Mouse (Mus musculus): ENCODE results near the gene Fyttd1. TPM values are rescaled to one million over a fixed set of nuclear protein-coding genes. Genes with fewer than 3 reads are reported as not detected.

Gene Fyttd1
- polyA plus RNA-seq (2016; fragmentation: Nextera tagmentation; extraction: Ambion mirVana) = 121 and 133 TPM in 2 replicates

DNA sequence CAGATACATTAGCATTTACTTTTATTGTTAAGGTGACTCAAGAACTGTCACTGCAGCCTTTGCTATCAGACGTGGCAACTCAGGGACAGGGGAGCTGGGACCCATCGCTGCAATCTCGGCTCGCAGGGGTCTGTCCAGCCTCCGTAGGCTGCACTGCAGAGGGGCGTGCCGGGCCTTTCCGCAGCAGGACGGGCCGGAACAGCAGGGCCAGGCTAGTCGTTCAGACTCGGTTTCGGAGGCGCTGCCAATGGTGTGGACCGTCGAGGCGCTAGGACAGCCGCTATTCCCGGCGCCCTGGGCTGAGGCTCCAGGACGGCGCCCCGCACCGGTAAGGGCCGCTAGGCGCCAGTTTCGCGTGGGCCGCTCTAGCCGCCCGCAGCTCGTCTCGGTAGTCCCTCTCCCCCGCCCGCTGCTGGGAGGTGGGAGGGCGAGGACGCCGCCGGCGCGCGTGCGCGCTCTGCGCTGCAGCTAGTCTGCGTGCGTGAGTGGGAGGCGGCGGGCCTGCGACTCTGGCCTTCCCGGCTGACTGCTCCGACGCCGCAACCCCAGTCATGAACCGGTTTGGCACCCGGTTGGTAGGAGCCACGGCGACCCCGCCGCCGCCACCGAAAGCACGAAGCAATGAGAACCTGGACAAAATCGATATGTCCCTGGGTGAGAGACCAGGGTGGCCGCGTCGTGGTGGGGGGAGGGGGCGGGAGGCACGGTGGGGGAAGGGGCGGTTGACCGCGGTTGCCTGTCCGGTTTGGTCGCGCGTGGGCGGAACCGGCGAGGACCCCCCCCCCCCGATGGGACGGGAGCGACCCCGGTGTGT lies at the start of gene Fyttd1, which contains the start of gene Rubcn:
Gene Fyttd1, plus strand, starts transcription at position 158 of the 814 bp plus-strand sequence.
Gene Rubcn, minus strand, starts transcription at position 424 of the 814 bp plus-strand sequence.
- peak within 1 kb of the TSS; percentile 92 for H3K9ac ChIP-seq
- H3K4me1 ChIP-seq = peaks cover 10% of the 10 kb centered on the region
- H3K27me3 ChIP-seq = no peaks in the 10 kb centered on the region
- no peaks in the 10 kb centered on the region for H3K9me3 ChIP-seq (replicated peaks)
- H3K4me3 ChIP-seq = peak within 1 kb of the TSS; percentile 88
- peak within 1 kb of the TSS; percentile 73 for H3K4me2 ChIP-seq (replicated peaks)
- under 1% methylated on average over 63 of the region's 83 CpGs for WGBS
- no peaks in the 10 kb centered on the region for H3K36me3 ChIP-seq
- peak within 1 kb of the TSS; percentile 89 for H3K27ac ChIP-seq
- peak; percentile 97 for ATAC-seq (ENCODE audit: low FRiP score)

DNA sequence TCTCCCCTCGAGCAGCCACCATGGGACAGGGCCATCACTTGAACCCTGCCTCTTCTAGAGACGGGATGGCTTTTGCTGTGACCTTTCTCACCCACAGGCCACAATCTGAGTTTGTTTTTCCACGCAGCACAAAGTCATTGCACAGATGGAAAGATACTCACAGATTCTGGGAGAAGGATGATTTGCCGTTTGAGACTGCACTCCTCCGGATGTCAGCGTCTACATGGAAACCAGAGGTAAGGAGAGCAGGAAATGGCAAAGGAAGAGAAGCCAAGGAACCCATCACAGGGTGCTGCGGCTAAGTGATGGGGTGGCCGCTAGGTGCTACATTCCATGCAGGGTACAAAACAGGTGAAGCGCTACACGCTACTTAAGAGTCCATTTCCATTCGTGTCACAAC lies 48.2 kb upstream of the Fyttd1 start:
- no peaks in the 10 kb centered on the region for H3K9me3 ChIP-seq (replicated peaks)
- H3K4me1 ChIP-seq = no peaks in the 10 kb centered on the region
- no peak overlapping the region for H3K4me2 ChIP-seq (replicated peaks)
- H3K27me3 ChIP-seq = no peaks in the 10 kb centered on the region
- no peak for ATAC-seq (ENCODE audit: low FRiP score)
- H3K9ac ChIP-seq = no peak overlapping the region
- no peak overlapping the region for H3K4me3 ChIP-seq
- H3K36me3 ChIP-seq = peaks cover 56% of the 10 kb centered on the region
- H3K27ac ChIP-seq = no peak overlapping the region
- 88% methylated on average over 11 of the region's 11 CpGs for WGBS

DNA sequence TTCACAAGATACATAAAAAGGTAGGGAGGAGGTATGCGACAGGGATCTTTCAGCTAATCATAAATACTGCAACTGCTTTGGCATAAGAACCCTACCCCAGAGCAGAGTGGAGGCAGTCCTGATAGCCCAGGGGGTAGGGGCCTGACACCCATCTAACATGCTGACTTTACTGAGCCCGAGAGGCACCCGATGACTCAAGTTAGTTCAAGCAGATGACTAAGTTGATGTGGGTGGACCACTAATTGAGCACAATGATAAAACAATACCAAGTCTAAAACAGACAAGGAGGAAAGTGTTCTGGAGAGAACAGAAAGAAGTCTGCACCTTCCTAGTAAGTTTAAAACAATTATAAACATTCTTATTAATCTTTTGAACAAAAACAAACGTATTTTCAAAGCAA lies 45.8 kb upstream of the Fyttd1 start:
- Histone ChIP-seq H3K4me3 (no peak overlapping the region), H3K27me3 (no peaks in the 10 kb centered on the region), H3K36me3 (peaks cover 53% of the 10 kb centered on the region), H3K4me2 (replicated peaks) (no peak overlapping the region), H3K9ac (no peak overlapping the region), H3K9me3 (replicated peaks) (no peaks in the 10 kb centered on the region), H3K27ac (no peak overlapping the region), H3K4me1 (no peaks in the 10 kb centered on the region)
- ATAC-seq (ENCODE audit: low FRiP score) = no peak
- WGBS = 87% methylated on average over 4 of the region's 4 CpGs

DNA sequence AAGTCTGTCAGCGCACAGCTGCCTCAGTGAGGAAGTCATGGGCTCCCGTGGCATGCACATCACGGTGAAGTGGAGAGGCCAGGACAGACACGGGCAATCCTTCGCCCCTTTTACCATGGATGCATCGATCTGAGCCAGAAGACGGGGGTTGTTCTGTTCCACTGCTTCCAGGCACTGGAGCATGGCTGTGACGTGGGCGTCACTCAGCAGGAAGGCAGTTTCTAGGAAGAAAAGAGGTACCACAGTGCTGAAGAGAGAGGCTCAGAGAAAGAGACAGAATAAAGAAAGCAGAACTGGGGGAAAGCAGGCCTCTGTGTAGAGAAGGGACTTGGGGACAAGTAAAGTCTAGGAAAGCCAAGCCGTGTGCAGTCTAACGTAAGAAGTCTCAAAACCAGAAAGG lies 30.2 kb upstream of the Fyttd1 start:
- Histone ChIP-seq H3K4me2 (replicated peaks) (no peak overlapping the region), H3K4me3 (no peak overlapping the region), H3K9me3 (replicated peaks) (no peaks in the 10 kb centered on the region), H3K4me1 (no peaks in the 10 kb centered on the region), H3K9ac (no peak overlapping the region), H3K36me3 (peaks cover 66% of the 10 kb centered on the region), H3K27me3 (no peaks in the 10 kb centered on the region), H3K27ac (no peak overlapping the region)
- WGBS = 84% methylated on average over 11 of the region's 11 CpGs
- ATAC-seq (ENCODE audit: low FRiP score) = no peak

DNA sequence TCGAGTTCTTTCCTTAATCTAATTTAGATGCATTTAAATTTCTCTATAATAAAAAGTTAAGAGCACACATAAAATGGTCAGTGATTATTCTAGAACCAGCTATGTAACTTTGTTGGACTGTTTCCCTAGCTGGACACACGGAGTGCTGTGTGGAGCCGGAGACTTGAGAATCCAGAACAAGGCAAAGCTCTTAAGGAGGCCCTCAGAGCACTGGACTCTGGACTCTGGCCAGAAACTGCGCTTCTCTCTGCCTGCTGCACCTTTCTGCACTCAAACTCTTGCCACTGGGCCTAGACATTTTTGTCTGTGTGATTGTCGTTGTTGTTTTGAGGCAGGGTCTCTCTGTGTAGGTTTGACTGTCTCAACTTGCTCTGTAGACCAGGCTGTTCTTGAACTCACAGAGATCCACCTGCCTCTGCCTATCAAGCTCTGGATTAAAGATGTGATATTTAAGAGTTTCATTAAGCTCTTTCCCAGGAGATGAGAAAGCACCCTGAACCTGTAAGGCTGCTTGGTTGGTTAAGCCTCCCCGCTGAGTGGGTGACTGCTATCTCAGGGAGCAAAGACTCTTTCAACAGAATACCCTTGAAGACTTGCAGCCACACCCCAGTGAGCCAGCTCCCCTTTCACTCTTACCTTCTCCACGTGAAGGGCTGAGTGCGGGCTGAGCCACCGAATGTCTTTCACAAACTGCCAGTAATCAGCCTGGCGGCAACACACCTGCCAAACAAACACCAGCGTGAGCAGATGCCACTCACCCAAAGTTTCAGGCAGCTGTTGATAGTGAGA lies 28.1 kb upstream of the Fyttd1 start:
- no peak overlapping the region for H3K4me2 ChIP-seq (replicated peaks)
- no peak overlapping the region for H3K4me3 ChIP-seq
- WGBS = 96% methylated on average over 11 of the region's 11 CpGs
- ATAC-seq (ENCODE audit: low FRiP score) = no peak
- no peaks in the 10 kb centered on the region for H3K27me3 ChIP-seq
- H3K36me3 ChIP-seq = peaks cover 52% of the 10 kb centered on the region
- no peak overlapping the region for H3K27ac ChIP-seq
- no peaks in the 10 kb centered on the region for H3K9me3 ChIP-seq (replicated peaks)
- no peak overlapping the region for H3K9ac ChIP-seq
- no peaks in the 10 kb centered on the region for H3K4me1 ChIP-seq

DNA sequence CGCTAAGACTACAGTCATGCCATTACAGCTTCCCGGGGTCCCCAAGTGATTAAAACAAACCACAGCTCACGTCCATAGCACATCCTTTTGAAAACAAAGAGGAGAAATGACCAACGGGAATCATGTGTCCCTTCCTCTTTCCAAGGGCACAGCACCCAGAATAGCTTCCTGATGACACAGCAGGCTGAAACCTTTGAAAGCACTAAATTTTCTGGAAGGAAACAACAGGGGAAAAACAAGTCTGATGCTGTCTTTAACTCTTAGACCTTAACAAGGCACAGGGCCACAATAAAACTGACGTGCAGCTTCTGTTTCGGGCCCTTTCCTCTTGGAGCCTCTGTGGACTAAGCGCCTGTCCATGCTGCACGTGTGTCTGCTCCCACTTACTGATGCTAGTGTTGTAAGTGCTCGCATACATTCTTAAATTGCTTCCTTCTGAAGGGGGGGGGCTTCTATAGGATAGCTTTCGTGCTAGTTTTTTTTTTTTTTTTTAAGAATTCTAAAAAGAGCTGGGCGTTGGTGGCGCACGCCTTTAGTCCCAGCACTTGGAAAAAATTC lies 23.7 kb upstream of the Fyttd1 start:
- Histone ChIP-seq H3K27ac (no peak overlapping the region), H3K4me3 (no peak overlapping the region), H3K4me1 (no peaks in the 10 kb centered on the region), H3K4me2 (replicated peaks) (no peak overlapping the region), H3K9me3 (replicated peaks) (no peaks in the 10 kb centered on the region), H3K36me3 (peaks cover 24% of the 10 kb centered on the region), H3K9ac (no peak overlapping the region), H3K27me3 (no peaks in the 10 kb centered on the region)
- 83% methylated on average over 13 of the region's 13 CpGs for WGBS
- no peak for ATAC-seq (ENCODE audit: low FRiP score)

- no peaks in the 10 kb centered on the region for H3K27me3 ChIP-seq
- H3K4me1 ChIP-seq = no peaks in the 10 kb centered on the region
- no peak overlapping the region for H3K4me3 ChIP-seq
- no peak for ATAC-seq (ENCODE audit: low FRiP score)
- peaks cover 21% of the 10 kb centered on the region for H3K36me3 ChIP-seq
- H3K9ac ChIP-seq = no peak overlapping the region
- no peak overlapping the region for H3K4me2 ChIP-seq (replicated peaks)
- H3K9me3 ChIP-seq (replicated peaks) = no peaks in the 10 kb centered on the region
- 83% methylated on average over 2 of the region's 2 CpGs for WGBS
- H3K27ac ChIP-seq = no peak overlapping the region
Observed at GRCm38 (mm10) chr16:32854050-32854571, 23.2 kb upstream of the Fyttd1 start.

DNA sequence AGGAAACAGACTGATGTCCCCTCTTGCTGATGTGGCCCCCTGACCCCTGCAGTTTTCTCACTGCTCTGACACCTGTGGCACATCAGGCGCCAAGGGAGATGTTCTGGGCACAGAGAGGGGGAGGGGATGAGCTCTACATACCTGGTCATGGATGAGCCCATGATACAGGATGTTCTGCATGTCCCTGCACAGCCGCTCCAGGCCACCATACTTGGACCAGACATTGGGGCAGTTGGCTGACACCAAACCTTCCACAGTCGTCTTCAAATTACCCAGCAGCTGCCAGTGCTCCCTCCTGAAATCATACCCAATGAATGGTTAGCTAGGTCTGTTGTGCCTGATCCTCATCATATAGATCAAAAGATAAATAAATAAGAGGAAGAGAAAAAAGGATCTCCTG lies 20.5 kb upstream of the Fyttd1 start:
- WGBS = 86% methylated on average over 3 of the region's 3 CpGs

DNA sequence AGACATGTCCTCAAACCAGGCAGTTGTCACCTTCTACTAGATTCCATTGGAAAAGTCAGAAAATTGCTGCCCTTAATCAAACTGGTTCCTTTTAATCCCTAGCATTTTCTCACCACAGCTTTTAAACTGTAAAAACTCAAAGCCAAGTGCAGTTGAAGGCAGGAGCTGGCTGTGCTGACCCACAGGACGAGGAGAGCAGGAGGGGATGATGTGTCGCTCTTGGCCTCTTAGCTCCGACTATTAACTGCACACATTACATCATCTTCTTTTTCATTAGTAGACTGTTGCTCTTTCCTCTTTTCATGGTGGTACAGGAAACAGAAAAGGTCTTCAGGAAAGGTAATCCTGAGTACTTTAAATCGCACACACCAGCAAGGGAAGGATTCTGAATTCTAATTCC lies 18.9 kb upstream of the Fyttd1 start:
- Histone ChIP-seq H3K9ac (no peak overlapping the region), H3K9me3 (replicated peaks) (no peaks in the 10 kb centered on the region), H3K4me1 (no peaks in the 10 kb centered on the region), H3K27me3 (no peaks in the 10 kb centered on the region), H3K36me3 (peaks cover 14% of the 10 kb centered on the region; the same call in 1 of the 2 replicates), H3K4me2 (replicated peaks) (no peak overlapping the region), H3K27ac (no peak overlapping the region), H3K4me3 (no peak overlapping the region)
- ATAC-seq (ENCODE audit: low FRiP score) = no peak
- WGBS = 75% methylated on average over 4 of the region's 4 CpGs

More for the DNA sequence above, 20.5 kb upstream of the Fyttd1 start:
- H3K9me3 ChIP-seq (replicated peaks) = no peaks in the 10 kb centered on the region
- no peak for ATAC-seq (ENCODE audit: low FRiP score)
- H3K4me3 ChIP-seq = no peak overlapping the region
- no peaks in the 10 kb centered on the region for H3K4me1 ChIP-seq
- H3K27ac ChIP-seq = no peak overlapping the region
- no peak overlapping the region for H3K9ac ChIP-seq
- H3K4me2 ChIP-seq (replicated peaks) = no peak overlapping the region
- H3K36me3 ChIP-seq = peaks cover 18% of the 10 kb centered on the region; the same call in 1 of the 2 replicates
- no peaks in the 10 kb centered on the region for H3K27me3 ChIP-seq

DNA sequence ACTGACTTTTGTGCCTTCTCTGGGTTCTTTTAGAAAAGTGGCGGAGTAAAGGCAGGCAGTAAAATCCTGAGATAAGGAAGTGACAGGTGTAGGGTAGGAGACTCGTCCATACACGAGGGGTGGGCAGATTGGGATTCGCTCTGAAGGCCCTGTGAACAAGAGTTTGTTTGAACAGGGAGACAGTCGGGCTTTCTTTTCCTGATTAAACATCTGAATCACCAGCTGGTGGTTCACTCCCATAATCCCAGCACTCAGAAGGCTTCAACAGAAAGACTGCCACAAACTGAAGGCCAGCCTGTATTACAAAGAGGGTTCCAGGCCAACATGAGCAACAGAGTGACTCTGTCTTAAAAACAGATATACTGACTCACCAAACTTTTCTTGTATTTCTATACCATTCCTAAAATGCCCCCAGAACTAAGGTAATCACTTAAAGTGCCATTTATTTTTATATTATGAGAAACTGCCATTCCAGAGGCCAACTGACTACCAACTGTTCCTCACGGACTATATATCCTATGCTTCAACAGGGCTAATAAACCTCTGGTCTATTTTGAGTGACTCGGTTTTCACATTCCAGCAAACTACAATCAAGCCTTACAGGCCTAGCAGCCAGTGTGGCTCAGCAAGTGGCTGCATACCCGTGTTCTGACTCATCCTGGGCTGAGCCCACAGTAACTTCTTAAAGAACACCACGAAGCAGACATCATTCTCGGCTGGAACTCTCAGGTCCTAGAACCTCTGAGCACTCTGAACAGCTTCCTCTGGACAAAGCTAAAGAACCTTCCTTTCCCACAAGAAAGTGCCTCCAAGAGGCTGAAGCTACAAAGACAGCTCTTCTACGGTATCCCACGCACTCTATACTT lies 18.3 kb upstream of the Fyttd1 start:
- WGBS = 80% methylated on average over 12 of the region's 12 CpGs
- ATAC-seq (ENCODE audit: low FRiP score) = no peak
- Histone ChIP-seq H3K9ac (no peak overlapping the region), H3K9me3 (replicated peaks) (no peaks in the 10 kb centered on the region), H3K4me1 (no peaks in the 10 kb centered on the region), H3K27ac (no peak overlapping the region), H3K4me3 (no peak overlapping the region), H3K27me3 (no peaks in the 10 kb centered on the region), H3K4me2 (replicated peaks) (no peak overlapping the region), H3K36me3 (peaks cover 12% of the 10 kb centered on the region; the same call in 1 of the 2 replicates)

DNA sequence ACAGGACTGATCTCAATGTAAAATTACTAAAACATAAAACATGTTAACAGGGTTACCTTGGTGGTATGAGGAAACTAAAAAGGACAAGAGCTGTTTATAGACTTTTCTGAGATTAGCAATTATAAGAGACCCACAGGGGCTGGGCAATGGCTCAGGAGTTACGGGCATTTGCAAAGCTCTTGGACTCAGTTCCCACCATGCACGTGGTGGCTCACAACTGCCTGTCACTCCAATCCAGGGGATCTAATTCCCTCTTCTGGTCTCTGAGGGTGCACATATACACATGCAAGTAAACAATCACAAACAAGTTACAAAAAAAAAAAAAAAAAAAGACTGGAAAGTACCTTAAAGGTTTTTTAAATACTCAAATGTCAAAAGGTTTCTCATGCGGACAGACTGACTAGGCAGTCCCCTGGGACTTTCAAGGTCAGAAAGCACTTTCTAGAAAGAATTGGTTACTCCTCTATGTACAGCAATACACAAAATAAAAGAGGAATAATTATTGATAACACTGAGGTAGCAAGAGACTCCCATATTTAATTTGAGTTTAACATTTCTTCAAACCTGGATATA lies 15.4 kb upstream of the Fyttd1 start:
- H3K27me3 ChIP-seq = no peaks in the 10 kb centered on the region
- no peak overlapping the region for H3K4me3 ChIP-seq
- peaks cover 6% of the 10 kb centered on the region; the same call in 1 of the 2 replicates for H3K4me1 ChIP-seq
- 0 out of 2 replicates have a peak, but pooled peaks cover 3% of the 10 kb centered on the region for H3K36me3 ChIP-seq
- 91% methylated on average over 3 of the region's 3 CpGs for WGBS
- no peak overlapping the region for H3K4me2 ChIP-seq (replicated peaks)
- no peaks in the 10 kb centered on the region for H3K9me3 ChIP-seq (replicated peaks)
- no peak for ATAC-seq (ENCODE audit: low FRiP score)
- no peak overlapping the region for H3K9ac ChIP-seq
- no peak overlapping the region for H3K27ac ChIP-seq
